Mouse (Mus musculus): Measurements from ENCODE around the gene Cacna1h.

Gene Cacna1h

GRCm38 (mm10) chr17:25332321-25332720 lies 101.3 kb downstream of the Cacna1h start:
- DNase-seq (ENCODE audit: low read depth, low spot score) = no peak
